Mouse (Mus musculus) spleen, adult 2 months (tissue): ENCODE measurements at regions not wholly inside any gene's neighbourhood (a gene's known extent, or its start where the extent isn't known, plus 50 kb on each side); places are given as distances from the start of the nearest gene placed in this dataset.

Experiments used
- DNase-seq, 2 experiments: peaks; one replicate each; pipeline versions ENCODE4 v3.0.0 to v3.0.0-alpha.2; 2012 to 2021; ENCODE audit warnings: low spot score in 2 of 2, low read depth in 1 of 2
- H3K27ac ChIP-seq: fragments of 200-500 bp; 2 replicates; pipeline ENCODE4 v1.5.1; 2012; ENCODE audit warnings: low read length, inconsistent platforms; ENCODE audit not compliant: insufficient read depth
- H3K27me3 ChIP-seq: fragments of 200-500 bp; 2 replicates; pipeline ENCODE4 v1.6.1; 2012; ENCODE audit warnings: mild to moderate bottlenecking, moderate library complexity, low read length, inconsistent platforms; ENCODE audit not compliant: control insufficient read depth, insufficient read depth
- H3K36me3 ChIP-seq: fragments of 200-500 bp; 2 replicates; pipeline ENCODE4 v1.6.1; 2012; ENCODE audit warnings: mild to moderate bottlenecking, low read length, inconsistent platforms; ENCODE audit not compliant: control insufficient read depth, insufficient read depth
- H3K4me1 ChIP-seq: fragments of 200-500 bp; 2 replicates; pipeline ENCODE4 v1.6.1; 2011; ENCODE audit warnings: inconsistent platforms; ENCODE audit not compliant: control insufficient read depth, insufficient read depth, insufficient read length
- H3K4me3 ChIP-seq: fragments of 200-500 bp; 2 replicates; pipeline ENCODE4 v1.5.1; 2011; ENCODE audit warnings: mild to moderate bottlenecking, inconsistent platforms; ENCODE audit not compliant: insufficient read depth, insufficient read length; ENCODE audit errors: extremely low read depth
- CTCF ChIP-seq: fragments of 200-500 bp; IDR thresholded peaks from 2 replicates; pipeline ENCODE4 v1.5.1; 2011; ENCODE audit warnings: mild to moderate bottlenecking, inconsistent platforms; ENCODE audit not compliant: insufficient read depth, insufficient read length, insufficient replicate concordance; ENCODE audit errors: extremely low read depth
- POLR2A ChIP-seq: fragments of 200-500 bp; IDR thresholded peaks from 2 replicates; pipeline ENCODE4 v1.6.1; 2011; ENCODE audit warnings: low read depth, low read length, inconsistent platforms
- WGBS: fragments of 180-500 bp; shearing (Covaris S2); methylation state at CpG from one replicate; pipeline ENCODE4 v1.1.7; 2018; 5-methylcytosine and 5-hydroxymethylcytosine counted together

GRCm38 (mm10) chr2:75559920-75560319 lies 99.1 kb upstream of the Hnrnpa3 start:
- WGBS = 88% methylated on average over 6 of the region's 6 CpGs
- no peaks in the 10 kb centered on the region for H3K27me3 ChIP-seq
- TF ChIP-seq CTCF = no peak
- no peak for DNase-seq
- peaks cover 2% of the 10 kb centered on the region; the same call in 1 of the 2 replicates for H3K4me1 ChIP-seq
- H3K27ac ChIP-seq = no peak overlapping the region
- no peaks in the 10 kb centered on the region for H3K36me3 ChIP-seq
- H3K4me3 ChIP-seq = no peak overlapping the region

GRCm38 (mm10) chr2:75563253-75563913 lies 95.7 kb upstream of the Hnrnpa3 start:
- Histone ChIP-seq H3K4me3 (no peak overlapping the region), H3K36me3 (no peaks in the 10 kb centered on the region), H3K4me1 (peaks cover 2% of the 10 kb centered on the region; the same call in 1 of the 2 replicates), H3K27me3 (no peaks in the 10 kb centered on the region), H3K27ac (no peak overlapping the region)
- WGBS = 15% methylated on average over 9 of the region's 9 CpGs
- no peak for TF ChIP-seq POLR2A
- peak in 1 of 2 experiments; percentile 17 for DNase-seq

GRCm38 (mm10) chr2:75564809-75565208 lies 94.3 kb upstream of the Hnrnpa3 start:
- no peak overlapping the region for H3K27ac ChIP-seq
- no peak for DNase-seq
- TF ChIP-seq POLR2A (no peak), CTCF (no peak)

GRCm38 (mm10) chr2:75567131-75567530 lies 91.9 kb upstream of the Hnrnpa3 start:
- peaks cover 2% of the 10 kb centered on the region; the same call in 1 of the 2 replicates for H3K4me1 ChIP-seq
- 80% methylated on average over 4 of the region's 4 CpGs for WGBS

More at GRCm38 (mm10) chr2:75564809-75565208, 94.3 kb upstream of the Hnrnpa3 start:
- WGBS = 83% methylated on average over 5 of the region's 5 CpGs
- H3K27me3 ChIP-seq = no peaks in the 10 kb centered on the region
- H3K36me3 ChIP-seq = no peaks in the 10 kb centered on the region
- H3K4me3 ChIP-seq = no peak overlapping the region
- peaks cover 2% of the 10 kb centered on the region; the same call in 1 of the 2 replicates for H3K4me1 ChIP-seq

GRCm38 (mm10) chr2:75569756-75570155 lies 89.3 kb upstream of the Hnrnpa3 start:
- no peak overlapping the region for H3K4me3 ChIP-seq
- WGBS = 87% methylated on average over 6 of the region's 6 CpGs
- H3K27ac ChIP-seq = no peak overlapping the region
- no peaks in the 10 kb centered on the region for H3K36me3 ChIP-seq
- H3K4me1 ChIP-seq = no peaks in the 10 kb centered on the region
- H3K27me3 ChIP-seq = no peaks in the 10 kb centered on the region
- TF ChIP-seq POLR2A = no peak
- no peak for TF ChIP-seq CTCF
- DNase-seq = no peak

More at GRCm38 (mm10) chr2:75567131-75567530, 91.9 kb upstream of the Hnrnpa3 start:
- H3K27me3 ChIP-seq = no peaks in the 10 kb centered on the region
- no peak for TF ChIP-seq CTCF
- no peak for TF ChIP-seq POLR2A
- H3K36me3 ChIP-seq = no peaks in the 10 kb centered on the region
- no peak overlapping the region for H3K4me3 ChIP-seq
- no peak for DNase-seq
- no peak overlapping the region for H3K27ac ChIP-seq

GRCm38 (mm10) chr2:75570246-75570645 lies 88.8 kb upstream of the Hnrnpa3 start:
- H3K27me3 ChIP-seq = no peaks in the 10 kb centered on the region
- WGBS = 59% methylated on average over 2 of the region's 2 CpGs
- H3K36me3 ChIP-seq = no peaks in the 10 kb centered on the region
- TF ChIP-seq CTCF (no peak), POLR2A (no peak)
- no peaks in the 10 kb centered on the region for H3K4me1 ChIP-seq
- no peak overlapping the region for H3K27ac ChIP-seq
- no peak overlapping the region for H3K4me3 ChIP-seq
- no peak for DNase-seq

- no peaks in the 10 kb centered on the region; the same call in 1 of the 2 replicates for H3K27me3 ChIP-seq
- H3K27ac ChIP-seq = no peak overlapping the region
- TF ChIP-seq CTCF (no peak), POLR2A (no peak)
- peak overlapping the region; percentile 50 for H3K4me3 ChIP-seq
- no peaks in the 10 kb centered on the region for H3K36me3 ChIP-seq
- peaks cover 2% of the 10 kb centered on the region; the same call in 1 of the 2 replicates for H3K4me1 ChIP-seq
- DNase-seq = peak; percentile 60 to 63
- WGBS = under 1% methylated on average over 16 of the region's 16 CpGs
Measured at GRCm38 (mm10) chr2:75584975-75585374, 74.1 kb upstream of the Hnrnpa3 start.
